Mouse (Mus musculus): ENCODE data around the gene Cxcl2.

Gene Cxcl2

DNA sequence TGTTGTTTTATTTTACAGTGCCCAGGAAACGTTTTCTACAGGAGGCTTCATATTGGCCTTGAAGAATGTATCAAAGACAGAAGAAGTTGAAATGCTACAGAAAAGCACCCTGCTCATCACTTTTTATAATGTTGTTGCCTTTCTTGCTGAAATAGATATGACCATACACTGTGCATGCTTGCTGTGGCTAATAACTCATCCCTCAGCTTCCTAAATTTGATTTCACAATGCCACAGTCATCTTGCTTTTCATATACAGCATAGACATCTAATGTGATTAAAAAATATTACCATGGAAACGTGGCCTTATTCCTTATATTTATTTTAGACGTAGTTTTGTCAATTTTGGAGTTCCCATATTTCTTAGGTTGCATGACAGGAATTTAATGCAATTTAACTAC lies 6.2 kb upstream of the Cxcl2 start:
- no peak for DNase-seq

DNA sequence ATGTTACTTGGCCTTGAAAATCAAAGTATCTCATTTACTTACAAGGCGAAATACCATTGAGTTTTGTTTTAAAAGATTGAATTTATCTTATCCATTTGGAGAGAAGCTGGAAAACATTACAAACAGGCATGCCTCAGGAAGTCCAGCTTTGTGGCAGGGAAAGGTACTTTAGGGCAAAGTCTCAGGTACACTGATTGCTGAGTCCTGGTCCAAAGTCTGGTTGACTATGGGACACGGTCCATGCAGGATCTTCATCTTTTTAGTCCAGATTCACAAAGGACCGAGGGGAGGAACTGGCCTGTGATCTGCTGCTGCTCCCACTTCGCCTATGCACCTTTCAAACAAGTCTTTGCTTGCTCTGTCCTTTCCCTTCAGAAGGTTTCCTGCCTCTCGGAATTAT lies 4.4 kb upstream of the Cxcl2 start:
- DNase-seq, result no peak

DNA sequence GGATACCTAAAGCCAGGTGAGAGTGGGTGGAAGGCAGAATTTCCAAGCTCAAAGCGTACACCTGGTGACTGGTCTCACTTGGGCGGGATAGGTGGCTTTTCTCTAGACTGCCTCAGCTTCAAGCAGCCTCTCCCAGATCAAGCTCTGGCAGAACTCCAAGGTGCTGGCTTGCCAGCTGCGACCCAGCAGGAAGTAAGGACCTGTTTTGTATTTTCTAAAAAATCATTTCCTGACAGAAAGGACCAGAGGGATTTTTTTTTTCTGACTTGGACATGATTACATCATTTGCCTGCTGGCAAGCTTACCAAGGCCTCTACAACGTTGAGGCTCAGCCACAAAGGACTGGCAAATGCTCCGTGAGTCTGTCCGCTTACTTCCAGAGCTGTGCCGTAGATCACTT lies 3.5 kb upstream of the Cxcl2 start:
- DNase-seq, result peak; percentile 82 to 84

GRCm38 (mm10) chr5:90900688-90901087 lies 3.0 kb upstream of the Cxcl2 start:
- no peak for DNase-seq

- DNase-seq, result peak in 1 of 2 experiments; percentile 39
Observed at GRCm38 (mm10) chr5:90902380-90903260, 1.1 kb upstream of the Cxcl2 start.

DNA sequence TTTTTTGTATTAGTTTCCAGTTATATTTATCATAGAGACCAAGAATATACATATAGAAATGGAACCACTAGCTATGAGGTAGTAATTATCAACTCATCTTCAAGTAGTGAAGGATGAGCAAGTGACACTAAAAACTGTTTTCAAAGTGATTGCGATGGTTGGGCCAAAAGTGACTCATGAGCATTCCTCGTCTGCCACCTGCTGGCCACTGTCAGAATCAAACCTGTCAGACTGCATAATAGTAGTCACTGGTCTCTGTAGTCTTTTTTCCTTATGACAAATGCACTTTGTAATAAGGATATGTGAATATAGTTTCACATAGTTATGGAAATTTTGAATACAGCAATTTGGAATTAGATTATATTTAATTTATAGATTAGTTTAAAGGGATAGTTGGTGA lies 5.3 kb downstream of the Cxcl2 start:
- DNase-seq, result peak; percentile 74 to 83

DNA sequence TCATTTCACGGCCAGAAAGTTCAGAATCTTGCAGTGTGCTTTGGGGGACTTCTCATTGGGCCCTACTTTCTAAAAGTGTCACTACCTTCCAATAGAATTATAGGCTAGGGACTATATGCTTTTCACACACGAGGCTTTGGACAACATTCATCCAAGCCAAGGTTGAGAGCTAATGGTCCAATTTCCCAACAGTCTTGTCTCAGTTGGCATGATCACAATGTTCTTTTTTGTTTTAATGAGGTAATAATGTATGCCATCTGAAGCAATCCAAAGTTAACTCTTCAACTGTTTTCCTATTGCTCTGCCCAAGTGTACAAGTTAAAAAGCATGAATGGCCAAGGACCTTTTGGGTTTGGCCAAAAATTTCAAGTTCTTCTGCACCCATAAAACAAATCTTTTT lies 15.8 kb downstream of the Cxcl2 start:
- no peak for DNase-seq

GRCm38 (mm10) chr5:90922958-90923357 lies 19.3 kb downstream of the Cxcl2 start:
- DNase-seq, result no peak

DNA sequence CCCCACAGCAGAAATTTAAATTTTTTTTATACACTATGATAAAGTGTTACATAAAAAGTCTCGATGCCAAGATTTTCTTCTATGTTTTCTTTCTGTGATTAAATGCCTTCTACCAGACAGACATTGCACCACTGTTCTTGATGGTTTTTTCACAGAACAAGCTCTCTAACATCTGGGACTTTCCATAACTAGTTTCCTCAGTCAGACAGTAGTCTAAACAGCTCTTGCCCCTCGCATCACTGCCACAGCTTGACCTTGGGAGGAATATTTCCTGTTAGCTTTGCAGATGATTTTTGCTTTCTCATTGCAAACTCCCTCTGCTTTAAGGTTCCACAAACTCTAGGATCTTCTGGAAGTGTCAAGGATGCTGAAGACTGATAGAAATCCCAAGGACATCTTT lies 26.9 kb downstream of the Cxcl2 start:
- no peak for DNase-seq

- DNase-seq, result peak; percentile 75 to 81
Observed at GRCm38 (mm10) chr5:90930971-90931851, 27.5 kb downstream of the Cxcl2 start, which contains the start of gene Mthfd2l. Gene Mthfd2l, plus strand, starts transcription at chr5:90931117.

GRCm38 (mm10) chr5:90931911-90932310 lies 28.2 kb downstream of the Cxcl2 start:
- no peak for DNase-seq

GRCm38 (mm10) chr5:90936706-90937105 lies 33.0 kb downstream of the Cxcl2 start:
- DNase-seq, result no peak

- DNase-seq, result no peak
Observed at GRCm38 (mm10) chr5:90945453-90945852, 41.8 kb downstream of the Cxcl2 start.

GRCm38 (mm10) chr5:90949499-90949898 lies 45.8 kb downstream of the Cxcl2 start:
- DNase-seq, result no peak

GRCm38 (mm10) chr5:90951475-90951874 lies 47.8 kb downstream of the Cxcl2 start:
- DNase-seq, result peak; percentile 27 to 64

DNA sequence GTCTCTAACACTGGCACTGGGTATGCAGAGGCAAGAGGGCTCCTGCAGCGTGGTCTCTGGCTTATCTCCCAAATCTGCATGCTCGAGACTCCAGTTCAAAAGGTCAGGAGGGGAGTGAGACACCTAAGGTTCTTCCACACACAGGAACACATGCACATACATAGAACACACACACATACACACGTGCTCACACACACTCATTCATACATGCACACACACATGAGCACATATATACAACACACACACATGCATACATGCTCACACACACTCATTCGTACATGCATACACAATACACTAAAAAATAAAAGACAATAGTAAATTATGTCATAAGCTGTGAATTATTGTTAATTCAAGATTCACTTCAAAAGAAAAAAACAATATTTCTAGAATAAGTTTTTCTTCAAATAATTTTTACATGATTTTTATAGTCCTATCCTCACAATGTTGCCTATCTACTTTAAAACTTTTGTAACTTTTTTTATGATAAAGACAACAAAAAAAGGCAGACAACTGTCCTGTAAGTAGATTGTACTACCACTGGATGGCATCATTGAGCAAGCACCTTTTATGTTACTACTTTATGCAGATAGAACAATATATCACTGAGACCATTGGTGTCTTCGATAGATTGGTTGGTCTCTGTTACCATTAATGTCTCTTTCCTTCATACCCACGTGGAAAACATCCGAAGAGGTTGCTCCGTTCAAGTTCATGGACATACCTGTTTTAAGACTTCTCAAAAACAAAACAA lies 49.2 kb downstream of the Cxcl2 start:
- DNase-seq, result no peak

Data from cerebellum, postnatal 25 days (tissue).